Mouse (Mus musculus) ES-E14 (cell line): ENCODE measurements around the gene Trp53bp1. TPM values are rescaled to one million over a fixed set of nuclear protein-coding genes. Genes with fewer than 3 reads are reported as not detected.

ENCODE experiments used
- DNase-seq: peaks from one replicate; pipeline ENCODE4 v3.0.0-alpha.2; 2013; ENCODE audit warnings: low read depth, low spot score
- H3K27ac ChIP-seq: 2 replicates; pipeline ENCODE4 v1.5.1; 2012; ENCODE audit warnings: low read depth, mild to moderate bottlenecking, low read length, moderate library complexity, mixed read lengths; ENCODE audit not compliant: poor library complexity, insufficient read depth, severe bottlenecking
- H3K36me3 ChIP-seq: 2 replicates; pipeline ENCODE4 v1.6.1; 2012; ENCODE audit warnings: mild to moderate bottlenecking, low read length, moderate library complexity, mixed read lengths; ENCODE audit not compliant: control insufficient read depth, poor library complexity, insufficient read depth, severe bottlenecking
- H3K4me1 ChIP-seq, 2 experiments: fragments of 150-350 bp in 1 of 2; sonication (generic) in 1 of 2; 2 replicates each; pipeline ENCODE4 v1.6.1; 2012; ENCODE audit warnings: low read length in 2 of 2, mild to moderate bottlenecking in 1 of 2, mixed read lengths in 1 of 2; ENCODE audit not compliant: control insufficient read depth in 2 of 2, insufficient read depth in 2 of 2, poor library complexity in 1 of 2
- H3K4me3 ChIP-seq, 2 experiments: fragments of 150-350 bp in 1 of 2; sonication (generic) in 1 of 2; 2 replicates each; pipeline ENCODE4 v1.5.1; 2012; ENCODE audit warnings: low read length in 2 of 2, low read depth in 1 of 2, mild to moderate bottlenecking in 1 of 2, mixed read lengths in 1 of 2; ENCODE audit not compliant: insufficient read depth in 1 of 2, poor library complexity in 1 of 2, severe bottlenecking in 1 of 2
- H3K9ac ChIP-seq: 2 replicates; pipeline ENCODE4 v1.6.1; 2012; ENCODE audit warnings: low read depth, mild to moderate bottlenecking, low read length, mixed read lengths; ENCODE audit not compliant: poor library complexity, insufficient read depth, severe bottlenecking
- H3K9me3 ChIP-seq: fragments of 150-350 bp; sonication (generic); 2 replicates; pipeline ENCODE4 v1.6.1; 2012; ENCODE audit warnings: low read depth, mild to moderate bottlenecking, low read length; ENCODE audit not compliant: control insufficient read depth, insufficient read depth
- CHD2 ChIP-seq: IDR thresholded peaks from 2 replicates; pipeline ENCODE4 v1.6.1; 2014; ENCODE audit warnings: mild to moderate bottlenecking, low read depth, low read length, inconsistent platforms
- HCFC1 ChIP-seq: IDR thresholded peaks from 2 replicates; pipeline ENCODE4 v1.6.1; 2012; ENCODE audit warnings: low read length, inconsistent platforms, borderline replicate concordance; ENCODE audit not compliant: insufficient read depth
- MAFK ChIP-seq: IDR thresholded peaks from 2 replicates; pipeline ENCODE4 v1.6.1; 2014; ENCODE audit warnings: mild to moderate bottlenecking, low read depth, low read length, inconsistent platforms; ENCODE audit not compliant: insufficient read depth
- ZC3H11A ChIP-seq: IDR thresholded peaks from 2 replicates; pipeline ENCODE4 v1.6.1; 2012; ENCODE audit warnings: low read depth, mild to moderate bottlenecking, inconsistent platforms, low read length, borderline replicate concordance
- ZNF384 ChIP-seq: IDR thresholded peaks from 2 replicates; pipeline ENCODE4 v1.6.1; 2012; ENCODE audit warnings: low read depth, low read length, inconsistent platforms
- in situ Hi-C, 2 experiments: fragments of 600-800 bp; cut with MboI; formaldehyde crosslinking; loops; one replicate each; pipeline ENCODE4 v1.15.1; 2025; ENCODE audit warnings: low sequenced_read_pairs in 2 of 2, inconsistent platforms in 1 of 2; ENCODE audit not compliant: unreplicated experiment in 2 of 2
- total RNA-seq: library from RNA; depleted of rRNA; stranded (reverse); fragments of 300-350 nt; gene quantifications from 2 replicates; pipeline ENCODE4 v1.2.3, GENCODE M21; 2012

Trp53bp1 gene
- total RNA-seq, 1 experiment = 47.6 TPM

DNA sequence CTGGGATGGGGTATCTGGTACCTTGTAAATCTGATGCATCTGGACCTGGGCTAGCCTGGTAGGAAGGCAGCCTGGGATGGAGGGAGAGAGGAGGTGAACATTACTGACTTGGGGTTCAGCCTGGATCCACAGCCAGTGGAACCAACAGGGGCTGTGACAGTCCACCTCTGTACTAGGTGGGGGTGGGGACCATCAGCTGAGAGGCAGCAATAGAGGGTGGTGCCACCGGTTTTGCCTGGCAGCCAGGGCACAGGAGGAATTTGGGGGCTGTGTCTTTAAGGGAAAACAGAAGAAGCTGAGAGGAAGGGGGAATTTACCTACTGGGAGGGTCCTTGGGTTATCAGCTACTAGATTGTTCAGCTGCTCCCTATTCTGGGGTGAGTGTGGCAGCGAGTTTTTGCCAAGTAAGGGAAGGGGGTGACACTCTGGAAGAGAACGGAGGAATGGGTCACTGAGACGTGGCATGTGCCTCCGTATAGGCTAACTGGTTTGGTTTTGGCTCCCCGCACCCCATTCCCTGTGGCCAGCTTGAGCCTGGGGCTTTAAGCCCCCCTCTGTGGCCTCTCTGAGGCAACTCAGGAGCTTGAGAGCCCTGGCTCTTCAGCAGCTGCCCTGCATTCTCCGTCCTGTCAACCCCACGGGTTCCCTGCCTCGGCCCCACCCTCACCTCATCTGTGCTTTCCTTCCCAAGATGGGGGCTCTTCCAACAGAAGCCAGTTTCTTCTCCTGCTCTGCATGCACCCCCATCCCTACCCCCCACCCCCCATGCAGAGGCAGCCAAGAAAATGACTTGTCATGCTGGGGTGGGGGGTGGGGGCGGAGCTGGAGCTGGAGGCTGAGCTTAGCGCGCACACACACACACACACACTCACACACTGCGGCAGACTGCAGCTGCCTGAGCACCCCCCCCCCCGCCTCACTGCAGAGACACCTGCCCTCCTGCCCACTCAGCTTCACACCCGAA lies 24.7 kb upstream of the Trp53bp1 start:
- TF ChIP-seq ZC3H11A (no peak), HCFC1 (no peak), CHD2 (no peak), MAFK (no peak), ZNF384 (no peak)
- Histone ChIP-seq H3K27ac (no peak overlapping the region), H3K36me3 (peaks cover 13% of the 10 kb centered on the region), H3K4me1 (peaks cover 3 to 36% of the 10 kb centered on the region in 2 experiments; a peak in 3 of 4 replicates), H3K9me3 (no peaks in the 10 kb centered on the region), H3K9ac (peak overlapping the region; percentile 45), H3K4me3 (peak overlapping the region; percentile 31 to 61)
- DNase-seq = no peak
- in situ Hi-C loops = no loop called here

DNA sequence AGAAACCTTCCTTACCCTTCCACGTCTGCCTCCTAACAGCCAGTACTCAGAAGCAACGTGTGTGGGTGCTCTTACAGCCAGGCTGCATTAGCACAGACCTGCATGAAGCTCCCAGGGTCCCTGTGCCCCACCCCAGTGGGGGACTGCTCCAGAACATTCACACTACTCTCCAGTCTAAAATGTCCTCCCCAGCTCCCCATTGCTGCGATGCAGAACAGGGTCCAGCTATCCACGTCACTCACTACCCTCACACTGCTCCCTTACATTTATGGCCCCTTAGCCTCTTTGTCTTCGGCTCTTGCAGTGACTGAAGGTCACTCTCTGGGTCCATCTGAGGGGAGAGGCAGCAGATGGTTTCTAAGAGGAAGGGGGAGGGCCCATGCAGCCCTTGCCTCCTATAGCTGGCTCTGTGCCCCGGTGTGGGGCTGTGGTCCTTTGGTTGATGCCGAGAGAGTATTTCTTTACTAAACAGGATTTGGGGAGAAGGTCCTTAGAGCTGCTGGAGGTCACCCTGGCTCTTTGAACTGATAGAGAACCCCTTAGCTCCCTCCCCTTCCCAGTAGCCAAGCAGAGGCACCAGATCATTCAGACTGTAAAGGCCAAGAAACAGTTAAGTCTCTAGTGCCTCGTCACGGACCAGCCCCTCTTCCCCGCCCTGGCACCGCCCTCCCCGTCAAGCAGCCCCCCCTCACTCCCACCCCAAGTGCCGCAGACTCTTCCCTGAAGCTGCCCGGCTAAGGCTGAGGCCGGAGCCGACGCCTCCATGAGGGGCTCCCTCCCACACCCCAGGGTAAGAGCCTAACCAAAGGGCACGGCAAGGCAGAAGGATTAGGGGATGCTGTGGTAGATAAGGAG lies 23.8 kb upstream of the Trp53bp1 start:
- DNase-seq = no peak
- peak overlapping the region; percentile 31 to 61 for H3K4me3 ChIP-seq
- H3K36me3 ChIP-seq = peaks cover 7% of the 10 kb centered on the region
- peak overlapping the region; percentile 45 for H3K9ac ChIP-seq
- H3K4me1 ChIP-seq = peaks cover 3 to 36% of the 10 kb centered on the region in 2 experiments; a peak in 3 of 4 replicates
- TF ChIP-seq HCFC1 (no peak), MAFK (no peak), ZC3H11A (no peak), CHD2 (no peak), ZNF384 (no peak)
- H3K27ac ChIP-seq = peak overlapping the region; percentile 20
- H3K9me3 ChIP-seq = no peaks in the 10 kb centered on the region
- in situ Hi-C loops = no loop called here

DNA sequence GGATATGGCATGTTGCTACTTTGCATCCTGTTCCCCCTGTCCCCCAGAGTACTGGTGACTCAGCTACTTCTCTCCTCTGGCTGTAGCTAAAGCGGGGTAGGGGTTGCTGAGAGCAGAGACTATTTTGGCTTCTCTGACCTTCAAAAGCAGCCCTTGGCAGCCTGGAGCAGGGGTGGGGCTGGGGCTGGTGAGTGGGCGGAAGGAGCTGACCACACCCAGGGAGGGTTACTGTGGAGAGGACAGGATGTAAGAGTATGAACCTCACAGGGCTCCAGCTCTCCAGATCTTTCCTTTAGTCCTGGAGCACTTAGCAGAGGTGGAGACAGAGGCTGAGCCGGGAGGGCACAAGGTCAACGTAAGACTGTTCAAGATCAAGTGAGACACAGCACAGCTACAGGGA lies 23.0 kb upstream of the Trp53bp1 start:
- Histone ChIP-seq H3K4me3 (peak overlapping the region in 1 of 2 experiments; percentile 61; a peak in 2 of 4 replicates), H3K27ac (peak overlapping the region; percentile 20), H3K36me3 (peaks cover 2% of the 10 kb centered on the region; the same call in 1 of the 2 replicates), H3K4me1 (peaks cover 3 to 36% of the 10 kb centered on the region in 2 experiments; a peak in 3 of 4 replicates), H3K9ac (no peak overlapping the region), H3K9me3 (no peaks in the 10 kb centered on the region)
- TF ChIP-seq ZC3H11A (no peak), CHD2 (no peak), MAFK (peak; percentile 72)
- DNase-seq = no peak
- in situ Hi-C loops = no loop called here

- H3K27ac ChIP-seq = no peak overlapping the region
- DNase-seq = no peak
- no peaks in the 10 kb centered on the region for H3K9me3 ChIP-seq
- H3K9ac ChIP-seq = no peak overlapping the region
- peaks cover 3 to 27% of the 10 kb centered on the region in 2 experiments; a peak in 3 of 4 replicates for H3K4me1 ChIP-seq
- TF ChIP-seq CHD2 (no peak), ZC3H11A (no peak), MAFK (no peak), ZNF384 (no peak)
- no peak overlapping the region for H3K4me3 ChIP-seq
- no peaks in the 10 kb centered on the region for H3K36me3 ChIP-seq
- in situ Hi-C loops = no loop called here
These were observed 21.3 kb upstream of the Trp53bp1 start for GRCm38 (mm10) chr2:121292316-121293013.
